Mouse (Mus musculus): ENCODE results near the gene Rufy3.

GRCm38 (mm10) chr5:88553271-88554085 lies 11.4 kb upstream of the Rufy3 start:
- TF ChIP-seq CTCF (IDR thresholded peaks at IDR 0.05; ENCODE audit: extremely low read depth, insufficient read length, insufficient replicate concordance, low read depth, low read length) (no peak), POLR2A (IDR thresholded peaks at IDR 0.05; ENCODE audit: low read depth, low read length) (no peak)
